Mouse (Mus musculus): Measurements from ENCODE around the gene Rfwd3.
"Not testable (repeated sequence)": the region's sequence is repeated elsewhere in the genome, so short reads cannot be mapped to it uniquely, and the experiment has no call there.

Gene Rfwd3

DNA sequence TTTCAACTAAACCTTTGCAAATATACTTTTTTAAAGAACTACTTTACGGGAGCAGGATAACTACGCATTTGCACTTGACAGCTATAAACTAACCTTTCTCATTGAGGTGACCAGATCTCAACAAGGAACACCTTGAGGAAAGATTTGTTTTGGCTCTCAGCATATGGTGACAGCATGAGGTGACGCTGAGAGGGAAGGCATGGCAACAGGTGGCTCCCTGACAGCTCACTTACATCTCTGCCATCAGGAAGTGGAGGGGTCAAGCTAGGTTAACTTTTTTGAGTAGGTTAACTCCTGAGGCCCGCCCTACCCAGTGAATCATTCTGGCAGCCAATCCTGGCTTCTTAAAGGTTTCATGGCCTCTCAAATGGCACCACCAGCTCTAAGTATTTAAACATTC is 14.4 kb downstream of the Rfwd3 start:
- no peak for DNase-seq

DNA sequence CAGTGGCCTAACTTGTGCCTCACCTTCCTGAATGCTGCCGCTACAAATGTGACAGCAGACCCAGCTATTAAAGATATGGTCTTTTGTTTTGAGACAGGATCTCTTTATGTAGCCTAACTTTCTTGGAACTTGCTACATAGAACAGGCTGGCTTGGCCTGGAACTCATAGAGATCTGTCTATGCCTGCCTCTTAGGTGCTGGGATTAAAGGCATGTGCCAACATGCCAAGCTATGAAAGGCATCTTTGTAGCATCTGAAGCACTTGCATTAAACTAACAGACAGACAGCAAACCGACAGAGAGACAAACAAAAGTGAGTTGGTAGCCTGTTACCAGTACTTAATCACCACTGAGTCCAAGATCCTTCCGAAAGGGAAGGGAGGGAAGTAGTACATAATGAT is 17.9 kb downstream of the Rfwd3 start:
- DNase-seq: no peak

GRCm38 (mm10) chr8:111268277-111268676 is 31.7 kb downstream of the Rfwd3 start:
- no peak for DNase-seq

GRCm38 (mm10) chr8:111266161-111266560 is 33.9 kb downstream of the Rfwd3 start:
- DNase-seq: not testable (repeated sequence)

GRCm38 (mm10) chr8:111264693-111265220 is 35.3 kb downstream of the Rfwd3 start:
- no peak for DNase-seq

GRCm38 (mm10) chr8:111261981-111262381 is 38.0 kb downstream of the Rfwd3 start:
- DNase-seq: no peak

DNA sequence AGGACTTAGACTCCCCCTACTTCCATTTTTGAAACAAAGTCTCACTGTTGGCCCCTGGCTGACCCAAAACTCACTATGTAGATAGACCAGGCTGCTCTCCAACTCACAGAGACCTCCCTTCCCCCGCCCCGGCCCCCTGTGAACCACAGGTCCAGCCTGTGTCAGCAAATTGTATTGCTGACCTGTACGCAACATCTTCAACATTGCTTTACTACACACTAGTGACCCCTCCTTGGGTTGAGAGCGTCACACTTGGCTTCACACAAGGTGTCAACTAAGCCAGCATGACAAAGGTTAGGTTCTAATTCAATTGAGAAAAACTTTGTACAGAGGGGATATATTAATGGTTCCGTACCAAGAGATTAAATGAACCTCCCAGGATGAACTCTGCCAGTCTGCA is 39.8 kb downstream of the Rfwd3 start:
- no peak for DNase-seq

DNA sequence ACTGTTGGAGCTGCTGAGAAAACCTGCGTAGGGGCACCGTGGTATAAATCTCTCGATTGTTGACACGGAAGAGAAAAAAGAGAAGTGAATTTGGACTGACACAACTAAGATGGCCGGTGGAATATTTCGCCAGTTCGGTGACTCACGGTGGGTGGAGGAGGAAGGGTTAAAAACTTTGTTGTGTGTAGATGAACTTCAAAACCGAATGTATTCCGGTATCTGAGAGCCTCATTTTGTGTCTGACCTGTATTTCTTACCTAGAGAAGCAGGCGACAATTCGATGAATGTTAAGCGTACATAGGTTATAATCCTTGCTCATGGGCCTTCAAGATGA is 40.6 kb downstream of the Rfwd3 start:
- no peak for DNase-seq

GRCm38 (mm10) chr8:111258631-111259407 is 41.2 kb downstream of the Rfwd3 start, which contains the start of gene Glg1:
Gene Glg1, minus strand, starts transcription at chr8:111259216.
- DNase-seq: peak; percentile 95

- no peak for DNase-seq
These were observed 41.9 kb downstream of the Rfwd3 start for GRCm38 (mm10) chr8:111258010-111258630.

DNA sequence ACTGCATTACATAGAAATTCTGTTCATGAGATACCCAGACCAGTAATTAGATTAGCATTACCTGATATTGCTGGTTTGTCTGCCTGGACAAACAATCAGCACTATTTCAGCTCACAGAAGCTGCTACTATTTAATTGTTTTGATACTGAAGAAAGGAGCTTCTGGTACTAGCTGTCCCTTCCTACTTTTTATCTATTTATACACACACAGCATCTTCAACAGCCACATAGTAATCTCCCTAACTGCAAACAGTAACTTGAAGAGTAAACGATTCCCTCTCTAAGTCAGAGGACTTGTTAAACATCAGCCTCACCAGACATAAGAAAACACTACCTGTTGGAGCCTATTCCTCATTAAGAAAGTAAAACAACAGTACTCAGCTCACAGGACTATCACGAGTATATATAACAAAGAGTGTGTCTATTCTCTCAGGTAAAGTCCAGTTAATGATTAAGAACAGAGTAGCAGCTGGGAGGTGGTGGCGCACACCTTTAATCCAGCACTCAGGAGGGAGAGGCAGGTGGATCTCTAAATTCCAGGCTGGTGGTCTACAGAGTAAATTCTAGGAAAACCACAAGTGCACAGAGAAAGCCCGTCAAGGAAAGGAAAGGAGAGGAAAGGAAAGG is 47.4 kb downstream of the Rfwd3 start:
- no peak for DNase-seq

- DNase-seq: no peak
These were observed 49.9 kb downstream of the Rfwd3 start for GRCm38 (mm10) chr8:111250111-111250510.

- no peak for DNase-seq
These were observed 51.9 kb downstream of the Rfwd3 start for GRCm38 (mm10) chr8:111248136-111248535.

DNA sequence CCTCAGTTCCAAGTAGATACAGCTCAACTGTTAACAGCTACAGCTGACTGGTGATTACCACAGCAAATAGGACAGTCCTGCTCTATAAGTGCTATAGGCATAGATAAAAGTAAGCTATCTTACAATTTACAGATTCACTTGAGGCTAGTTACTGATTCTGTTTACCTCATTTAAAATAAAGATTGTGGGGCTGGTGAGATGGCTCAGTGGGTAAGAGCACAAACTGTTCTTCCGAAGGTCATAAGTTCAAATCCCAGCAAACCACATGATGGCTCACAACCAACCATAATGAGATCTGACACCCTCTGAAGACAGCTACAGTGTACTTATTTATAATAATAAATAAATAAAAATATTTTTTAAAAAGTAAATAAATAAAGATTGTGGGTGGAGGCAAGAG is 53.2 kb downstream of the Rfwd3 start:
- not testable (repeated sequence) for DNase-seq

DNA sequence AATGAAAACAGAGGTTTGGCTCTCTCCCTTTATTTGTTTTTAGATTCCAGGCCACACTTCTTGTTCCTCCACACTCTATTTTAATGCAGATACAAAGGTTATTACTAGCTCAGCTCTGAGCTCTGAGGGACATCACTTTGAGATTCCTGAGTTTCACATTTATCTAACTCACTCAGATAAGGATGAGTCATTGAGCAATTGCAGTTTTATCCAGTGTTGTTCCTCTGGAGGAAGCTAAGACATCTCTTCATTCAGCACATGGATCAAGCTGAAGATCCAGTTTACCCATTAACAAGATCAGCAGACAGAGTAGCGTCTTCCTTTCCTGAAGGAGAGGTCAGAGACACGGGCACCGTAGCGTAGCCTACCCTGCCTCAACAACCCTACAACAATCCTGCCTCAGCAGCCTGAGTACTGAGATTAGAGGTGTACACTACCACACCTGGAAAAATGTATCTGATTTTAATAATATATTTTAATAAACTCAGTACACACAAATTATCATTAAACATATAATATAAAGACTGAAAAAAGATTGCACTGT is 53.7 kb downstream of the Rfwd3 start:
- DNase-seq: no peak

GRCm38 (mm10) chr8:111237301-111237700 is 62.7 kb downstream of the Rfwd3 start:
- no peak for DNase-seq

GRCm38 (mm10) chr8:111233730-111234129 is 66.3 kb downstream of the Rfwd3 start:
- DNase-seq: no peak

DNA sequence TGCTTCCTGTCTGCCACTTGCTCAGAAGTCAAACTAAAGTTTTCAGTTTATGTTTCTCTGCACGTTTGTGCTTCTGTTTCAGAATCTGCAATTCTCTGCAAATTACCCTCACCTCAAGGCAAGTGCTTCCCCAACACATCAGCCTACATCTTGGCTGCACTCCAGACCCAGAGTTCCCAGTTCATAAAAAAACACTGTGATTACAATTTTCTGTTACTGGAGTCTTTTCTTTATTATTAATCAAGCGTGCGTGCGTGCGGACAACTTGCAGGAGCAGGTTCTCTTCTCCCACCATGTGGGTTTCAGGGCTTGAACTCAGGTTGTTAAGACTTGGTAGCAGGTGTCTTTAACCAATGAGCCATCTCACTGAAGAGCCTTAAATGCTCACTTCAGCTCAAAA is 75.9 kb downstream of the Rfwd3 start:
- no peak for DNase-seq
